Mouse (Mus musculus): ENCODE data around the gene Slc9a9. TPM values are rescaled to one million over a fixed set of nuclear protein-coding genes. Genes with fewer than 3 reads are reported as not detected.
"Not testable (repeated sequence)": the region's sequence is repeated elsewhere in the genome, so short reads cannot be mapped to it uniquely, and the experiment has no call there.

Slc9a9 gene
- 6.4 and 8.6 TPM in 2 replicates for polyA plus RNA-seq (2016; fragmentation: Nextera tagmentation; extraction: Ambion mirVana)

GRCm38 (mm10) chr9:94669791-94670577, at the start of gene Slc9a9:
Slc9a9 (plus strand) TSS chr9:94669909.
- 2% methylated on average over 23 of the region's 23 CpGs for WGBS
- ATAC-seq (ENCODE audit: low FRiP score, low read depth) = peak; percentile 95
- H3K27ac ChIP-seq = no peak within 1 kb of the TSS
- H3K9me3 ChIP-seq = no peaks in the 10 kb centered on the region
- H3K36me3 ChIP-seq = no peaks in the 10 kb centered on the region
- H3K9ac ChIP-seq = peak within 1 kb of the TSS; percentile 46
- peak within 1 kb of the TSS; percentile 42 for H3K4me3 ChIP-seq
- H3K27me3 ChIP-seq (replicated peaks) = no peaks in the 10 kb centered on the region
- 0 out of 2 replicates have a peak, but pooled peaks cover 3% of the 10 kb centered on the region for H3K4me1 ChIP-seq
- peak within 1 kb of the TSS; percentile 79 for H3K4me2 ChIP-seq (replicated peaks)

- H3K4me2 ChIP-seq (replicated peaks) = no peak overlapping the region
- H3K4me1 ChIP-seq = no peaks in the 10 kb centered on the region
- no peak overlapping the region for H3K27ac ChIP-seq
- no peak for ATAC-seq (ENCODE audit: low FRiP score, low read depth)
- no peaks in the 10 kb centered on the region for H3K27me3 ChIP-seq (replicated peaks)
- WGBS = 86% methylated on average over 6 of the region's 6 CpGs
- no peak overlapping the region for H3K4me3 ChIP-seq
- H3K9ac ChIP-seq = no peak overlapping the region
- no peaks in the 10 kb centered on the region for H3K36me3 ChIP-seq
- no peaks in the 10 kb centered on the region for H3K9me3 ChIP-seq
Observed at GRCm38 (mm10) chr9:94620342-94620741, 49.4 kb upstream of the Slc9a9 start.

GRCm38 (mm10) chr9:94620846-94621245, 48.9 kb upstream of the Slc9a9 start:
- no peaks in the 10 kb centered on the region for H3K4me1 ChIP-seq
- H3K9me3 ChIP-seq = no peaks in the 10 kb centered on the region
- H3K27me3 ChIP-seq (replicated peaks) = no peaks in the 10 kb centered on the region
- ATAC-seq (ENCODE audit: low FRiP score, low read depth) = no peak
- H3K27ac ChIP-seq = no peak overlapping the region
- no peak overlapping the region for H3K4me3 ChIP-seq
- H3K4me2 ChIP-seq (replicated peaks) = no peak overlapping the region
- H3K9ac ChIP-seq = no peak overlapping the region
- WGBS = 85% methylated on average over 10 of the region's 10 CpGs
- no peaks in the 10 kb centered on the region for H3K36me3 ChIP-seq

GRCm38 (mm10) chr9:94621902-94622301, 47.8 kb upstream of the Slc9a9 start:
- 75% methylated on average over 2 of the region's 2 CpGs for whole genome bisulfite sequencing
- H3K27ac ChIP-seq = no peak overlapping the region
- no peaks in the 10 kb centered on the region for H3K36me3 ChIP-seq
- ATAC-seq (ENCODE audit: low FRiP score, low read depth) = no peak
- no peak overlapping the region for H3K9ac ChIP-seq
- no peak overlapping the region for H3K4me2 ChIP-seq (replicated peaks)
- no peaks in the 10 kb centered on the region for H3K4me1 ChIP-seq
- no peaks in the 10 kb centered on the region for H3K27me3 ChIP-seq (replicated peaks)
- no peak overlapping the region for H3K4me3 ChIP-seq
- no peaks in the 10 kb centered on the region for H3K9me3 ChIP-seq

GRCm38 (mm10) chr9:94626737-94627136, 43.0 kb upstream of the Slc9a9 start:
- H3K4me3 ChIP-seq = no peak overlapping the region
- ATAC-seq (ENCODE audit: low FRiP score, low read depth) = no peak

GRCm38 (mm10) chr9:94628948-94629347, 40.8 kb upstream of the Slc9a9 start:
- WGBS = 87% methylated on average over 3 of the region's 3 CpGs
- no peak for ATAC-seq (ENCODE audit: low FRiP score, low read depth)
- Histone ChIP-seq H3K4me1 (no peaks in the 10 kb centered on the region), H3K27ac (no peak overlapping the region), H3K9me3 (no peaks in the 10 kb centered on the region), H3K27me3 (replicated peaks) (no peaks in the 10 kb centered on the region), H3K4me2 (replicated peaks) (no peak overlapping the region), H3K4me3 (no peak overlapping the region), H3K9ac (no peak overlapping the region), H3K36me3 (no peaks in the 10 kb centered on the region)

More at GRCm38 (mm10) chr9:94626737-94627136, 43.0 kb upstream of the Slc9a9 start:
- no peak overlapping the region for H3K9ac ChIP-seq
- H3K9me3 ChIP-seq = no peaks in the 10 kb centered on the region
- H3K27ac ChIP-seq = no peak overlapping the region
- H3K27me3 ChIP-seq (replicated peaks) = no peaks in the 10 kb centered on the region
- no peaks in the 10 kb centered on the region for H3K4me1 ChIP-seq
- WGBS = 82% methylated on average over 3 of the region's 3 CpGs
- H3K36me3 ChIP-seq = no peaks in the 10 kb centered on the region
- H3K4me2 ChIP-seq (replicated peaks) = no peak overlapping the region

- not testable (repeated sequence) for H3K36me3 ChIP-seq; H3K4me3 ChIP-seq; H3K4me1 ChIP-seq; H3K27ac ChIP-seq; H3K4me2 ChIP-seq (replicated peaks); H3K27me3 ChIP-seq (replicated peaks); H3K9ac ChIP-seq; H3K9me3 ChIP-seq; ATAC-seq (ENCODE audit: low FRiP score, low read depth)
- 91% methylated on average over 4 of the region's 4 CpGs for WGBS
Observed at GRCm38 (mm10) chr9:94634275-94634674, 35.4 kb upstream of the Slc9a9 start.

- no peak for ATAC-seq (ENCODE audit: low FRiP score, low read depth)
- Histone ChIP-seq H3K4me1 (0 out of 2 replicates have a peak, but pooled peaks cover 4% of the 10 kb centered on the region), H3K9ac (no peak overlapping the region), H3K4me2 (replicated peaks) (no peak overlapping the region), H3K36me3 (no peaks in the 10 kb centered on the region), H3K4me3 (no peak overlapping the region), H3K27ac (no peak overlapping the region), H3K27me3 (replicated peaks) (no peaks in the 10 kb centered on the region), H3K9me3 (no peaks in the 10 kb centered on the region)
- 86% methylated on average over 6 of the region's 6 CpGs for WGBS
Observed at GRCm38 (mm10) chr9:94645631-94646030, 24.1 kb upstream of the Slc9a9 start.

- no peaks in the 10 kb centered on the region for H3K9me3 ChIP-seq
- no peak overlapping the region for H3K4me3 ChIP-seq
- H3K27me3 ChIP-seq (replicated peaks) = no peaks in the 10 kb centered on the region
- no peak overlapping the region for H3K27ac ChIP-seq
- H3K36me3 ChIP-seq = no peaks in the 10 kb centered on the region
- WGBS = 78% methylated on average over 4 of the region's 4 CpGs
- no peak for ATAC-seq (ENCODE audit: low FRiP score, low read depth)
- H3K4me2 ChIP-seq (replicated peaks) = no peak overlapping the region
- H3K4me1 ChIP-seq = 0 out of 2 replicates have a peak, but pooled peaks cover 4% of the 10 kb centered on the region
- H3K9ac ChIP-seq = no peak overlapping the region
Observed at GRCm38 (mm10) chr9:94647425-94647824, 22.3 kb upstream of the Slc9a9 start.

GRCm38 (mm10) chr9:94649991-94650390, 19.7 kb upstream of the Slc9a9 start:
- H3K27ac ChIP-seq = no peak overlapping the region
- H3K4me2 ChIP-seq (replicated peaks) = no peak overlapping the region
- 0 out of 2 replicates have a peak, but pooled peaks cover 4% of the 10 kb centered on the region for H3K4me1 ChIP-seq
- no peak for ATAC-seq (ENCODE audit: low FRiP score, low read depth)
- H3K9me3 ChIP-seq = no peaks in the 10 kb centered on the region
- 23% methylated on average over 1 of the region's 1 CpGs for WGBS
- H3K4me3 ChIP-seq = no peak overlapping the region
- no peaks in the 10 kb centered on the region for H3K36me3 ChIP-seq
- H3K27me3 ChIP-seq (replicated peaks) = no peaks in the 10 kb centered on the region
- no peak overlapping the region for H3K9ac ChIP-seq

GRCm38 (mm10) chr9:94653198-94653597, 16.5 kb upstream of the Slc9a9 start:
- H3K4me3 ChIP-seq = no peak overlapping the region
- H3K4me1 ChIP-seq = 0 out of 2 replicates have a peak, but pooled peaks cover 4% of the 10 kb centered on the region
- H3K9ac ChIP-seq = no peak overlapping the region
- no peak overlapping the region for H3K27ac ChIP-seq
- no peak overlapping the region for H3K4me2 ChIP-seq (replicated peaks)
- no peaks in the 10 kb centered on the region for H3K9me3 ChIP-seq
- no peak for ATAC-seq (ENCODE audit: low FRiP score, low read depth)
- no peaks in the 10 kb centered on the region for H3K36me3 ChIP-seq
- WGBS = 94% methylated on average over 6 of the region's 6 CpGs
- H3K27me3 ChIP-seq (replicated peaks) = no peaks in the 10 kb centered on the region

GRCm38 (mm10) chr9:94653827-94654226, 15.9 kb upstream of the Slc9a9 start:
- H3K27ac ChIP-seq = no peak overlapping the region
- H3K27me3 ChIP-seq (replicated peaks) = no peaks in the 10 kb centered on the region
- no peaks in the 10 kb centered on the region for H3K9me3 ChIP-seq
- H3K9ac ChIP-seq = no peak overlapping the region
- no peak overlapping the region for H3K4me2 ChIP-seq (replicated peaks)
- H3K36me3 ChIP-seq = no peaks in the 10 kb centered on the region
- 0 out of 2 replicates have a peak, but pooled peaks cover 4% of the 10 kb centered on the region for H3K4me1 ChIP-seq
- 85% methylated on average over 2 of the region's 2 CpGs for WGBS
- H3K4me3 ChIP-seq = no peak overlapping the region
- no peak for ATAC-seq (ENCODE audit: low FRiP score, low read depth)

GRCm38 (mm10) chr9:94656265-94656664, 13.4 kb upstream of the Slc9a9 start:
- WGBS = 86% methylated on average over 4 of the region's 4 CpGs
- H3K4me3 ChIP-seq = no peak overlapping the region
- ATAC-seq (ENCODE audit: low FRiP score, low read depth) = no peak

More at GRCm38 (mm10) chr9:94656265-94656664, 13.4 kb upstream of the Slc9a9 start:
- H3K9me3 ChIP-seq = no peaks in the 10 kb centered on the region
- no peak overlapping the region for H3K27ac ChIP-seq
- no peaks in the 10 kb centered on the region for H3K27me3 ChIP-seq (replicated peaks)
- no peak overlapping the region for H3K9ac ChIP-seq
- no peaks in the 10 kb centered on the region for H3K4me1 ChIP-seq
- H3K4me2 ChIP-seq (replicated peaks) = no peak overlapping the region
- H3K36me3 ChIP-seq = no peaks in the 10 kb centered on the region
